Mouse (Mus musculus) gastrocnemius, adult 2 months (tissue): ENCODE measurements around the gene Brat1. TPM values are rescaled to one million over a fixed set of nuclear protein-coding genes. Genes with fewer than 3 reads are reported as not detected.
"Not testable (repeated sequence)": the region's sequence is repeated elsewhere in the genome, so short reads cannot be mapped to it uniquely, and the experiment has no call there.

Source experiments
- DNase-seq: peaks from one replicate; pipeline ENCODE4 v3.0.0; 2022
- H3K27ac ChIP-seq: fragments of 200-600 bp; 2 replicates; pipeline ENCODE4 v1.8.1; 2022; ENCODE audit warnings: mild to moderate bottlenecking
- H3K4me3 ChIP-seq: fragments of 200-600 bp; 2 replicates; pipeline ENCODE4 v1.8.1; 2022; ENCODE audit warnings: mild to moderate bottlenecking, moderate library complexity
- CTCF ChIP-seq: fragments of 200-600 bp; IDR thresholded peaks from 2 replicates; pipeline ENCODE4 v1.8.1; 2022; ENCODE audit warnings: antibody characterized with exemption, mild to moderate bottlenecking, moderate library complexity
- intact Hi-C: fragments of 180-260 bp; cut with DNase I; formaldehyde crosslinking; loops from one replicate; pipeline ENCODE4 v1.15.1; 2025
- long read RNA-seq, 2 experiments: library from polyadenylated mRNA; stranded (forward); transcript quantifications; one replicate each; pipeline ENCODE4 v2.0.0; 2021
- total RNA-seq, 2 experiments: library from RNA; stranded (reverse); gene quantifications; 2 replicates each; pipeline ENCODE4 v1.2.3; 2021

The Brat1 gene
- total RNA-seq = 1 to 10 TPM; 4.9 to 5.5 TPM
- long read RNA-seq, experiment 1, transcript Brat1-201 (14 exons, 3,333 nt) = major isoform, 5 of 14 reads
- long read RNA-seq, experiment 1, partial matches to known transcripts = 4 of 14 reads
- long read RNA-seq, experiment 1, other reads (novel, unspliced or antisense) = 3 of 14 reads
- long read RNA-seq, experiment 2, transcript Brat1-201 (14 exons, 3,333 nt) = major isoform, 6 of 10 reads
- long read RNA-seq, experiment 2, partial matches to known transcripts = 3 of 10 reads
- long read RNA-seq, experiment 2, other reads (novel, unspliced or antisense) = 1 of 10 reads

- no peak for TF ChIP-seq CTCF
- intact Hi-C loops = loop anchor here (5.0 kb wide), 1 partner anchor 123 kb away; no protein-coding TSS in a partner anchor
- Histone ChIP-seq H3K4me3 (peak within 1 kb of the TSS; percentile 93), H3K27ac (peak within 1 kb of the TSS; percentile 97)
- peak; percentile 100 for DNase-seq
Observed at GRCm38 (mm10) chr5:140704378-140705251, at the start of gene Brat1. Brat1 (plus strand) TSS chr5:140705011.

- TF ChIP-seq CTCF = no peak
- intact Hi-C loops = loop anchor here (5.0 kb wide), 1 partner anchor 32 kb away; no protein-coding TSS in a partner anchor
- no peak overlapping the region for H3K27ac ChIP-seq
- no peak overlapping the region for H3K4me3 ChIP-seq
- no peak for DNase-seq
Observed at GRCm38 (mm10) chr5:140659607-140660272, 45.1 kb upstream of the Brat1 start.

GRCm38 (mm10) chr5:140660398-140660797, 44.4 kb upstream of the Brat1 start:
- intact Hi-C loops = loop anchor here (5.0 kb wide), 1 partner anchor 33 kb away; no protein-coding TSS in a partner anchor
- no peak overlapping the region for H3K27ac ChIP-seq
- no peak overlapping the region for H3K4me3 ChIP-seq
- TF ChIP-seq CTCF = no peak
- DNase-seq = no peak

GRCm38 (mm10) chr5:140661427-140661826, 43.4 kb upstream of the Brat1 start:
- intact Hi-C loops = loop anchor here (5.0 kb wide), 1 partner anchor 34 kb away; no protein-coding TSS in a partner anchor
- Histone ChIP-seq H3K27ac (no peak overlapping the region), H3K4me3 (no peak overlapping the region)
- TF ChIP-seq CTCF = no peak
- DNase-seq = no peak

- intact Hi-C loops = loop anchor here (5.0 kb wide), 1 partner anchor 35 kb away; no protein-coding TSS in a partner anchor
- TF ChIP-seq CTCF = no peak
- DNase-seq = no peak
- Histone ChIP-seq H3K27ac (no peak overlapping the region), H3K4me3 (no peak overlapping the region)
Observed at GRCm38 (mm10) chr5:140661875-140662643, 42.8 kb upstream of the Brat1 start.

- DNase-seq = no peak
- intact Hi-C loops = loop anchor here (5.0 kb wide), 1 partner anchor 36 kb away; no protein-coding TSS in a partner anchor
- Histone ChIP-seq H3K4me3 (no peak overlapping the region), H3K27ac (no peak overlapping the region)
- TF ChIP-seq CTCF = no peak
Observed at GRCm38 (mm10) chr5:140662741-140663592, 41.8 kb upstream of the Brat1 start.

- peak; percentile 84 for TF ChIP-seq CTCF
- DNase-seq = peak; percentile 79
- no peak overlapping the region for H3K27ac ChIP-seq
- no peak overlapping the region for H3K4me3 ChIP-seq
- intact Hi-C loops = loop anchor here (2.0 to 5.0 kb wide), 2 partner anchors 36 to 123 kb away; no protein-coding TSS in a partner anchor
Observed at GRCm38 (mm10) chr5:140663621-140664180, 41.1 kb upstream of the Brat1 start.

GRCm38 (mm10) chr5:140672115-140672514, 32.7 kb upstream of the Brat1 start:
- no peak for TF ChIP-seq CTCF
- H3K4me3 ChIP-seq = no peak overlapping the region
- intact Hi-C loops = no loop called here
- H3K27ac ChIP-seq = no peak overlapping the region
- DNase-seq = no peak

- H3K4me3 ChIP-seq, DNase-seq, H3K27ac ChIP-seq, intact Hi-C loops: not testable (repeated sequence)
Observed at GRCm38 (mm10) chr5:140672603-140673002, 32.2 kb upstream of the Brat1 start.

GRCm38 (mm10) chr5:140674036-140674435, 30.8 kb upstream of the Brat1 start:
- intact Hi-C loops = no loop called here
- Histone ChIP-seq H3K27ac (no peak overlapping the region), H3K4me3 (no peak overlapping the region)
- DNase-seq = no peak
- no peak for TF ChIP-seq CTCF

- no peak overlapping the region for H3K27ac ChIP-seq
- no peak for TF ChIP-seq CTCF
- intact Hi-C loops = no loop called here
- no peak for DNase-seq
- no peak overlapping the region for H3K4me3 ChIP-seq
Observed at GRCm38 (mm10) chr5:140675079-140675478, 29.7 kb upstream of the Brat1 start.
